Mouse (Mus musculus) stomach, postnatal 0 days (tissue): ENCODE measurements around the gene Slc38a2.

Source experiments
- CTCF ChIP-seq: IDR thresholded peaks from 2 replicates; pipeline ENCODE4 v1.5.1; 2016; ENCODE audit warnings: antibody characterized with exemption, low read depth, mild to moderate bottlenecking, moderate library complexity
- EP300 ChIP-seq: optimal IDR thresholded peaks from 2 replicates; pipeline ENCODE3; 2016; ENCODE audit warnings: antibody characterized with exemption

DNA sequence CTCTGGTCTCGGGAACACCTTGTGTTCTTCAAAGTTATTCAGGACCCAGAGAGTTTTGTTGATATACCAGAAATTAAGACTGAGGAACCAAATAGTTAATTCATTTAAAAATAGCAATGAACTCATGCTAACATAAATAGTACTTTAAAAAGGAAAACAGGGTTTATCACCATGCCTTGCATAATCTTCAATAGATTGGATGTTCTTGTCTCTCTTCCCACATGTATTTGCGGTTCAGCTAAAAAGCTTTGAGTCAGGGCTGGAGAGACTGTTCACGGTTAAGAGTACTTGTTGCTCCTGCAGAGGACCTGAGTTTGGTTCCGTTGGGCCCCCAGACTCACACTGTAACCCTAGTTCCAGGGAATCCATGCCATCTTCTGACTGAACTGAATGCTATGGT is 16.8 kb upstream of the Slc38a2 start:
- TF ChIP-seq CTCF (no peak), EP300 (no peak)
